Mouse (Mus musculus) kidney, postnatal 0 days (tissue): ENCODE data around the gene Olfr1381. TPM values are rescaled to one million over a fixed set of nuclear protein-coding genes. Genes with fewer than 3 reads are reported as not detected.
"Not testable (repeated sequence)": the region's sequence is repeated elsewhere in the genome, so short reads cannot be mapped to it uniquely, and the experiment has no call there.

Experiments
- ATAC-seq: fragments of 200-750 bp; cut with Nextera tagmentation; replicated peaks from 2 replicates; pipeline ENCODE4 v1.8.0; 2017; ENCODE audit warnings: low read depth, moderate number of reproducible peaks, moderate TSS enrichment, moderate library complexity; ENCODE audit not compliant: low FRiP score
- DNase-seq: peaks from one replicate; pipeline ENCODE4 v3.0.0-alpha.2; 2016; ENCODE audit warnings: low spot score
- H3K27ac ChIP-seq: fragments of 300-500 bp; sonication (generic); 2 replicates; pipeline ENCODE4 v1.5.1; 2014; ENCODE audit warnings: mild to moderate bottlenecking
- H3K27me3 ChIP-seq: fragments of 300-500 bp; sonication (generic); 2 replicates; pipeline ENCODE4 v1.6.1; 2014; ENCODE audit warnings: low read length, mixed read lengths; ENCODE audit not compliant: insufficient read depth
- H3K36me3 ChIP-seq: fragments of 300-500 bp; sonication (generic); 2 replicates; pipeline ENCODE4 v1.6.1; 2014; ENCODE audit warnings: low read length, mixed read lengths; ENCODE audit not compliant: insufficient read depth
- H3K4me1 ChIP-seq: fragments of 300-500 bp; sonication (generic); replicated peaks from 2 replicates; pipeline ENCODE4 v1.6.1; 2014; ENCODE audit warnings: antibody characterized with exemption, low read length, mixed read lengths; ENCODE audit not compliant: insufficient read depth
- H3K4me2 ChIP-seq: fragments of 300-500 bp; sonication (generic); 2 replicates; pipeline ENCODE4 v1.6.1; 2014; ENCODE audit warnings: mild to moderate bottlenecking, low read length, moderate library complexity, mixed read lengths
- H3K4me3 ChIP-seq: fragments of 300-500 bp; sonication (generic); replicated peaks from 2 replicates; pipeline ENCODE4 v1.5.1; 2014; ENCODE audit warnings: low read depth, low read length
- H3K9ac ChIP-seq: fragments of 300-500 bp; sonication (generic); 2 replicates; pipeline ENCODE4 v1.6.1; 2014; ENCODE audit warnings: low read depth, low read length
- H3K9me3 ChIP-seq: fragments of 300-500 bp; sonication (generic); replicated peaks from 2 replicates; pipeline ENCODE4 v1.6.1; 2016; ENCODE audit warnings: low read length, inconsistent platforms, mixed read lengths
- CTCF ChIP-seq: IDR thresholded peaks from 2 replicates; pipeline ENCODE4 v1.5.1; 2016; ENCODE audit warnings: antibody characterized with exemption, low read depth, mild to moderate bottlenecking, moderate library complexity
- WGBS: fragments of 180-500 bp; shearing (Covaris S2); extraction: QIAGEN DNeasy Blood & Tissue Kit; methylation state at CpG from one replicate; pipeline ENCODE4 v1.1.7; 2014; 5-methylcytosine and 5-hydroxymethylcytosine counted together
- polyA plus RNA-seq: library from polyadenylated mRNA; unstranded; fragments of >200 nt; fragmentation: Nextera tagmentation; extraction: Ambion mirVana; gene quantifications from 2 replicates; pipeline ENCODE4 v1.2.1, GENCODE M21; 2015

Gene Olfr1381
- not detected in 2 replicates for polyA plus RNA-seq

DNA sequence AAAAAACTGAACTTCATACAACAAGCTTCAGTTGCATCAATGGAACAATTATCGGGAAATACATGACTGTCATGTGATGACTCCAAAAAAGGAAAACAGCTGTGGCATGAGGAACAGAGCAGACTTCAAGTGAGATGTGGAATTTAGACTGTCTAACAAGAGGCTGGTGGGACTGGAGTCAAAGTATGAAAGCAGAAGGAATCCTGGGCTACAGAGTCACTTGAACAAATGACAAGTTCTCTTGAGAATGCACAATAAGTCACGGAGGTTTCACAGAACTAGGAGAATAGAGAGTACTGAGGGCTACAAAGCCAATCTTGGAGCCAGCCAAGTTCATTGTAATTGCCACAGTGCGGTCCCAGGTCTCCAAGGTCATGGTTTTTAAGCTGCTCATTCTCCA lies at the start of gene Olfr1381:
TSS of gene Olfr1381 (plus strand) at position 301 of the 400 bp plus-strand sequence.
- H3K27ac ChIP-seq, H3K9ac ChIP-seq, H3K27me3 ChIP-seq, H3K9me3 ChIP-seq, H3K4me2 ChIP-seq, H3K4me1 ChIP-seq, H3K36me3 ChIP-seq, ATAC-seq, DNase-seq, H3K4me3 ChIP-seq: not testable (repeated sequence)
- 58% methylated on average over 3 of the region's 3 CpGs for WGBS

DNA sequence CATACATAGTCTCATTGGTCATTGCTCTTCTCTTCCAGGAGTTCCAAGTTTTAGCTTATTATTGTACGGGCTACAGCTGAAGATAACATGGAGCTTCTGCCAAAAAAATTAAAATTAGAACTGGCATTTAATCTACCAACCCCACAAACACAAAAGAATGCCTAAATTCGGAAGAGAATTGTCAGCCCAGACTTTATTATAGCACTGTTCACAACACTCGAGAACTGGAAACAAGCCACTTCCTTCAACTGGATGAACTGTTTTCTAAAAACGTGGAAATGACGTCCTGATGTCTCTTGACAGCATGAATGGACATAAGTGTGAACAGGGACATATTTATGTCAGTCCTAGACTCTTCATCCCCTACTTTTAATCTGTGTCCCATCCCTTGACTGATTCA lies 25.2 kb upstream of the Olfr1381 start:
- Histone ChIP-seq H3K9ac (no peak overlapping the region), H3K4me2 (no peak overlapping the region), H3K36me3 (no peaks in the 10 kb centered on the region), H3K4me3 (no peak overlapping the region), H3K9me3 (no peaks in the 10 kb centered on the region), H3K27me3 (no peaks in the 10 kb centered on the region), H3K27ac (no peak overlapping the region), H3K4me1 (no peaks in the 10 kb centered on the region)
- DNase-seq = no peak
- no peak for TF ChIP-seq CTCF
- WGBS = 68% methylated on average over 5 of the region's 5 CpGs
- ATAC-seq = no peak

DNA sequence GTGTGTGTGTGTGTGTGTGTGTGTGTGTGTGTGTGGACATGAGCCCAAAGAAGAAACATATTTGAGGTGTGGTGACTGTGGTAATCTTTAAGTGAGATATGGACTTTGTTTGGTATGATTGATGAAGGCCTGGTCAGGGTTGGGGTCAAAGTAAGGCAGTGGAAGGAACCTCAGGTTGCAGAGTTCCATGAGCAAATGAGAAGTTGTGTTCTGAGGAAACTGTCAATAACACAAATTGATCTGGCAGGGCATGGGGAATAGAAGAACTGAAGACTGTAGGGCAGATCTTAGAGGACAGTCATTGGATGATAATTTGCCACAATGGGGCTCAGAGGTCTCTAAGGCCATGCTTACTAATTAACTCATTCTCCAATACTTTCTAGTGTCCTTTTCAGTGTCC lies 23.9 kb upstream of the Olfr1381 start, which contains the start of gene Olfr1383:
TSS of gene Olfr1383 (plus strand) at position 301 of the 400 bp plus-strand sequence.
- no peaks in the 10 kb centered on the region for H3K36me3 ChIP-seq
- H3K4me1 ChIP-seq = no peaks in the 10 kb centered on the region
- ATAC-seq = no peak
- H3K4me2 ChIP-seq = no peak within 1 kb of the TSS
- no peaks in the 10 kb centered on the region for H3K27me3 ChIP-seq
- H3K9me3 ChIP-seq = no peaks in the 10 kb centered on the region
- H3K9ac ChIP-seq = no peak within 1 kb of the TSS
- H3K27ac ChIP-seq = no peak within 1 kb of the TSS
- H3K4me3 ChIP-seq = no peak within 1 kb of the TSS
- no peak for TF ChIP-seq CTCF
- DNase-seq = no peak

DNA sequence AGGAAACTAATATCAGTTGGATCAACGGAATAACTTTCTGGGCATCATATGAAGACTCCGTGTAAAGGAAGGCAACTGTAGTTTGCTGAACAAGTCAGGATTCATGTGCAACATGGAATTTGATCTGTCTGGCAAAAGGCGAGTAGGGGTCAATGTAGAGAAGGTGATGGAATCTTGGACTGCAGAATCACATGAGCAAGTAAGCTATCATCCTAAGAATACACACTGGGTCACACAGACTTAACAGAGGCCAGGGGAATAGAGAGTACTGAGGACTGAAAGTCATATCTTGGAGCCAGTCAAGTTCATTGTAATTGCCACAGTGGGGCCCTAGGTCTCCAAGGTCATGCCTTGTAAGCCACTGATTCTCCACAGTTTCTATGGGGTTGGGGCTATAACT lies 15.3 kb upstream of the Olfr1381 start, which contains the start of gene Olfr1382:
TSS of gene Olfr1382 (plus strand) at position 301 of the 400 bp plus-strand sequence.
- TF ChIP-seq CTCF = no peak
- Histone ChIP-seq H3K36me3 (no peaks in the 10 kb centered on the region), H3K9ac (no peak within 1 kb of the TSS), H3K4me2 (no peak within 1 kb of the TSS), H3K4me3 (no peak within 1 kb of the TSS), H3K27me3 (no peaks in the 10 kb centered on the region), H3K9me3 (no peaks in the 10 kb centered on the region), H3K27ac (no peak within 1 kb of the TSS), H3K4me1 (no peaks in the 10 kb centered on the region)
- DNase-seq = no peak
- 76% methylated on average over 3 of the region's 3 CpGs for WGBS
- no peak for ATAC-seq

GRCm38 (mm10) chr11:49532761-49533160 lies 10.5 kb upstream of the Olfr1381 start:
- no peak overlapping the region for H3K9ac ChIP-seq
- DNase-seq (no peak), ATAC-seq (no peak)
- H3K27me3 ChIP-seq = no peaks in the 10 kb centered on the region
- no peaks in the 10 kb centered on the region for H3K4me1 ChIP-seq
- TF ChIP-seq CTCF = no peak
- no peak overlapping the region for H3K27ac ChIP-seq
- no peaks in the 10 kb centered on the region for H3K36me3 ChIP-seq
- no peak overlapping the region for H3K4me3 ChIP-seq
- H3K9me3 ChIP-seq = no peaks in the 10 kb centered on the region
- H3K4me2 ChIP-seq = no peak overlapping the region

DNA sequence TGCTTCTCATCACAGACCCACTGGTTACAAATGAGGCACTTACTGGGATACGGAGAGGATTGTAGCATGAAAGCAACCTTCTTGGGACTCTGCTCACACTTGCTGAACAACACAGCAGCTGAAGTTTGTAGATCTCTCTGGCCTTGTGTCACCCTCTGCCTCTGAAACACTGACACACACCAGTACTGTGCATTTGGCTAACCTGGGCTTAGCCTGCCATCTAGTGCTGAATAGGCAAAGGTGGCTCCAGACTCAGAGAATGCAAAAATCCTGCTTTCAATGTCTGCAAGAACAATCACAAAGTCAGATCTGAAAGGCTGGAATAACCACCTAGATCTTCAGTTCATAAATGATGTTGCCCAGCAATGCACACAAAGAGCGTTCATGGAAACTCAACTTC lies 6.6 kb upstream of the Olfr1381 start:
- not testable (repeated sequence) for H3K27ac ChIP-seq, H3K4me1 ChIP-seq, H3K9me3 ChIP-seq, H3K27me3 ChIP-seq, H3K4me2 ChIP-seq, H3K4me3 ChIP-seq, ATAC-seq, H3K36me3 ChIP-seq, H3K9ac ChIP-seq
- WGBS = 78% methylated on average over 2 of the region's 2 CpGs
- TF ChIP-seq CTCF = peak; percentile 52; the same call in 1 of the 2 replicates
- peak; percentile 20 for DNase-seq

DNA sequence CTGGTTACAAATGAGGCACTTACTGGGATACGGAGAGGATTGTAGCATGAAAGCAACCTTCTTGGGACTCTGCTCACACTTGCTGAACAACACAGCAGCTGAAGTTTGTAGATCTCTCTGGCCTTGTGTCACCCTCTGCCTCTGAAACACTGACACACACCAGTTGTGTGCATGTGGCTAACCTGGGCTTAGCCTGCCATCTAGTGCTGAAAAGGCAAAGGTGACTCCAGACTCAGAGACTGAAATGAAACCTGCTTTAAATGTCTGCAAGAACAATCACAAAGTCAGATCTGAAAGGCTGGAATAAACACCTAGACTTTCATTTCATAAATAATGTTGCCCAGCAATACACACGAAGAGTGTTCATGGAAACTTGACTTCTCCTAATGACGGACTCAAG lies 10.8 kb downstream of the Olfr1381 start:
- peak; percentile 57; the same call in 1 of the 2 replicates for TF ChIP-seq CTCF
- WGBS = 60% methylated on average over 3 of the region's 3 CpGs
- H3K9ac ChIP-seq = not testable (repeated sequence)

GRCm38 (mm10) chr11:49556578-49556977 lies 13.3 kb downstream of the Olfr1381 start, which contains the start of gene Olfr1380:
Gene Olfr1380, plus strand, starts transcription at chr11:49556878.
- not testable (repeated sequence) for H3K4me2 ChIP-seq, H3K4me1 ChIP-seq, DNase-seq, H3K9me3 ChIP-seq, H3K4me3 ChIP-seq, H3K27ac ChIP-seq, H3K9ac ChIP-seq, ATAC-seq, H3K27me3 ChIP-seq, H3K36me3 ChIP-seq
- 72% methylated on average over 5 of the region's 5 CpGs for WGBS

More for the DNA sequence above, 10.8 kb downstream of the Olfr1381 start:
- H3K4me2 ChIP-seq, H3K4me3 ChIP-seq, H3K27me3 ChIP-seq, H3K36me3 ChIP-seq, H3K4me1 ChIP-seq, H3K9me3 ChIP-seq, ATAC-seq, H3K27ac ChIP-seq: not testable (repeated sequence)
- peak; percentile 11 for DNase-seq
